Mouse (Mus musculus): ENCODE data around the gene Prune2. TPM values are rescaled to one million over a fixed set of nuclear protein-coding genes. Genes with fewer than 3 reads are reported as not detected.

The Prune2 gene
- polyA plus RNA-seq, 1 experiment = 111 TPM

- Histone ChIP-seq H3K27me3 (ENCODE audit: control insufficient read depth, insufficient read depth, low read length) (no peaks in the 10 kb centered on the region), H3K4me3 (replicated peaks; ENCODE audit: insufficient read depth, low read depth, low read length) (no peak overlapping the region), H3K27ac (ENCODE audit: insufficient read depth, low read length) (no peak overlapping the region), H3K4me1 (ENCODE audit: control insufficient read depth, insufficient read depth, low read length) (no peaks in the 10 kb centered on the region)
- no peak for TF ChIP-seq CTCF (IDR thresholded peaks at IDR 0.05; ENCODE audit: borderline replicate concordance, insufficient read depth, low read depth, low read length)
- TF ChIP-seq POLR2A (IDR thresholded peaks at IDR 0.05; ENCODE audit: borderline replicate concordance, insufficient read depth, low read length) = no peak
- 91% methylated on average over 5 of the region's 5 CpGs for WGBS
- DNase-seq = no peak
Observed at GRCm38 (mm10) chr19:16968768-16969167, 12.8 kb downstream of the Prune2 start.

GRCm38 (mm10) chr19:16970612-16971011, 14.7 kb downstream of the Prune2 start:
- 70% methylated on average over 2 of the region's 2 CpGs for WGBS
- Histone ChIP-seq H3K4me3 (replicated peaks; ENCODE audit: insufficient read depth, low read depth, low read length) (no peak overlapping the region), H3K27me3 (ENCODE audit: control insufficient read depth, insufficient read depth, low read length) (no peaks in the 10 kb centered on the region), H3K27ac (ENCODE audit: insufficient read depth, low read length) (no peak overlapping the region), H3K4me1 (ENCODE audit: control insufficient read depth, insufficient read depth, low read length) (no peaks in the 10 kb centered on the region)
- no peak for TF ChIP-seq CTCF (IDR thresholded peaks at IDR 0.05; ENCODE audit: borderline replicate concordance, insufficient read depth, low read depth, low read length)
- TF ChIP-seq POLR2A (IDR thresholded peaks at IDR 0.05; ENCODE audit: borderline replicate concordance, insufficient read depth, low read length) = no peak
- no peak for DNase-seq

GRCm38 (mm10) chr19:16978910-16979309, 23.0 kb downstream of the Prune2 start:
- H3K4me3 ChIP-seq (replicated peaks; ENCODE audit: insufficient read depth, low read depth, low read length) = no peak overlapping the region
- 93% methylated on average over 3 of the region's 3 CpGs for WGBS
- DNase-seq = no peak
- H3K4me1 ChIP-seq (ENCODE audit: control insufficient read depth, insufficient read depth, low read length) = no peaks in the 10 kb centered on the region
- TF ChIP-seq POLR2A (IDR thresholded peaks at IDR 0.05; ENCODE audit: borderline replicate concordance, insufficient read depth, low read length) (no peak), CTCF (IDR thresholded peaks at IDR 0.05; ENCODE audit: borderline replicate concordance, insufficient read depth, low read depth, low read length) (no peak)
- no peaks in the 10 kb centered on the region; the same call in 1 of the 2 replicates for H3K27me3 ChIP-seq (ENCODE audit: control insufficient read depth, insufficient read depth, low read length)
- no peak overlapping the region for H3K27ac ChIP-seq (ENCODE audit: insufficient read depth, low read length)

- Histone ChIP-seq H3K4me3 (replicated peaks; ENCODE audit: insufficient read depth, low read depth, low read length) (no peak overlapping the region), H3K27me3 (ENCODE audit: control insufficient read depth, insufficient read depth, low read length) (no peaks in the 10 kb centered on the region; the same call in 1 of the 2 replicates), H3K27ac (ENCODE audit: insufficient read depth, low read length) (no peak overlapping the region), H3K4me1 (ENCODE audit: control insufficient read depth, insufficient read depth, low read length) (no peaks in the 10 kb centered on the region)
- WGBS = 94% methylated on average over 4 of the region's 4 CpGs
- DNase-seq = no peak
- TF ChIP-seq POLR2A (IDR thresholded peaks at IDR 0.05; ENCODE audit: borderline replicate concordance, insufficient read depth, low read length) (no peak), CTCF (IDR thresholded peaks at IDR 0.05; ENCODE audit: borderline replicate concordance, insufficient read depth, low read depth, low read length) (no peak)
Observed at GRCm38 (mm10) chr19:16981743-16982142, 25.8 kb downstream of the Prune2 start.

GRCm38 (mm10) chr19:16984897-16985296, 29.0 kb downstream of the Prune2 start:
- 30% methylated on average over 5 of the region's 5 CpGs for WGBS
- Histone ChIP-seq H3K27ac (ENCODE audit: insufficient read depth, low read length) (no peak overlapping the region), H3K27me3 (ENCODE audit: control insufficient read depth, insufficient read depth, low read length) (no peaks in the 10 kb centered on the region), H3K4me1 (ENCODE audit: control insufficient read depth, insufficient read depth, low read length) (no peaks in the 10 kb centered on the region), H3K4me3 (replicated peaks; ENCODE audit: insufficient read depth, low read depth, low read length) (no peak overlapping the region)
- DNase-seq = peak; percentile 44 to 47
- no peak for TF ChIP-seq POLR2A (IDR thresholded peaks at IDR 0.05; ENCODE audit: borderline replicate concordance, insufficient read depth, low read length)
- peak; percentile 19; the same call in 1 of the 2 replicates for TF ChIP-seq CTCF (IDR thresholded peaks at IDR 0.05; ENCODE audit: borderline replicate concordance, insufficient read depth, low read depth, low read length)

GRCm38 (mm10) chr19:16987984-16988383, 32.1 kb downstream of the Prune2 start:
- 84% methylated on average over 11 of the region's 11 CpGs for WGBS
- Histone ChIP-seq H3K27ac (ENCODE audit: insufficient read depth, low read length) (no peak overlapping the region), H3K4me3 (replicated peaks; ENCODE audit: insufficient read depth, low read depth, low read length) (no peak overlapping the region), H3K4me1 (ENCODE audit: control insufficient read depth, insufficient read depth, low read length) (no peaks in the 10 kb centered on the region), H3K27me3 (ENCODE audit: control insufficient read depth, insufficient read depth, low read length) (no peaks in the 10 kb centered on the region)
- TF ChIP-seq POLR2A (IDR thresholded peaks at IDR 0.05; ENCODE audit: borderline replicate concordance, insufficient read depth, low read length) (no peak), CTCF (IDR thresholded peaks at IDR 0.05; ENCODE audit: borderline replicate concordance, insufficient read depth, low read depth, low read length) (no peak)
- DNase-seq = no peak

- H3K4me3 ChIP-seq (replicated peaks; ENCODE audit: insufficient read depth, low read depth, low read length) = no peak overlapping the region
- no peak for DNase-seq
- H3K4me1 ChIP-seq (ENCODE audit: control insufficient read depth, insufficient read depth, low read length) = no peaks in the 10 kb centered on the region
- H3K27ac ChIP-seq (ENCODE audit: insufficient read depth, low read length) = no peak overlapping the region
- WGBS = 90% methylated on average over 4 of the region's 4 CpGs
- no peaks in the 10 kb centered on the region for H3K27me3 ChIP-seq (ENCODE audit: control insufficient read depth, insufficient read depth, low read length)
- no peak for TF ChIP-seq CTCF (IDR thresholded peaks at IDR 0.05; ENCODE audit: borderline replicate concordance, insufficient read depth, low read depth, low read length)
- TF ChIP-seq POLR2A (IDR thresholded peaks at IDR 0.05; ENCODE audit: borderline replicate concordance, insufficient read depth, low read length) = no peak
Observed at GRCm38 (mm10) chr19:16992151-16992550, 36.2 kb downstream of the Prune2 start.

- Histone ChIP-seq H3K27ac (ENCODE audit: insufficient read depth, low read length) (no peak overlapping the region), H3K27me3 (ENCODE audit: control insufficient read depth, insufficient read depth, low read length) (no peaks in the 10 kb centered on the region), H3K4me1 (ENCODE audit: control insufficient read depth, insufficient read depth, low read length) (no peaks in the 10 kb centered on the region), H3K4me3 (replicated peaks; ENCODE audit: insufficient read depth, low read depth, low read length) (no peak overlapping the region)
- no peak for DNase-seq
- 70% methylated on average over 8 of the region's 8 CpGs for WGBS
- TF ChIP-seq POLR2A (IDR thresholded peaks at IDR 0.05; ENCODE audit: borderline replicate concordance, insufficient read depth, low read length) (no peak), CTCF (IDR thresholded peaks at IDR 0.05; ENCODE audit: borderline replicate concordance, insufficient read depth, low read depth, low read length) (no peak)
Observed at GRCm38 (mm10) chr19:16994260-16994659, 38.3 kb downstream of the Prune2 start.
